Mouse (Mus musculus) right cerebral cortex, postnatal 25 days (tissue): Measurements from ENCODE around the gene Ammecr1.

Experiments used
- DNase-seq: peaks from one replicate; pipeline ENCODE4 v3.0.0; 2022

Ammecr1 gene

GRCm38 (mm10) chrX:142966008-142966966, at the start of gene Ammecr1:
TSS of gene Ammecr1 (minus strand) at chrX:142966728.
- peak; percentile 62 for DNase-seq

- no peak for DNase-seq
Observed at GRCm38 (mm10) chrX:143014118-143014517, 47.6 kb upstream of the Ammecr1 start.

- no peak for DNase-seq
Observed at GRCm38 (mm10) chrX:143012334-143012733, 45.8 kb upstream of the Ammecr1 start.

- DNase-seq: no peak
Observed at GRCm38 (mm10) chrX:143011865-143012264, 45.3 kb upstream of the Ammecr1 start.

- DNase-seq: no peak
Observed at GRCm38 (mm10) chrX:143004131-143004846, 37.8 kb upstream of the Ammecr1 start.

GRCm38 (mm10) chrX:142997214-142997613, 30.7 kb upstream of the Ammecr1 start:
- no peak for DNase-seq

GRCm38 (mm10) chrX:142994514-142994913, 28.0 kb upstream of the Ammecr1 start:
- DNase-seq: no peak

GRCm38 (mm10) chrX:142984170-142984569, 17.6 kb upstream of the Ammecr1 start:
- no peak for DNase-seq

GRCm38 (mm10) chrX:142983638-142984037, 17.1 kb upstream of the Ammecr1 start:
- no peak for DNase-seq

- no peak for DNase-seq
Observed at GRCm38 (mm10) chrX:142981530-142982130, 15.1 kb upstream of the Ammecr1 start.

GRCm38 (mm10) chrX:142980855-142981529, 14.5 kb upstream of the Ammecr1 start:
- DNase-seq: no peak

GRCm38 (mm10) chrX:142979224-142979623, 12.7 kb upstream of the Ammecr1 start:
- DNase-seq: no peak

- no peak for DNase-seq
Observed at GRCm38 (mm10) chrX:142972443-142972970, 6.0 kb upstream of the Ammecr1 start.

- DNase-seq: no peak
Observed at GRCm38 (mm10) chrX:142971759-142972158, 5.2 kb upstream of the Ammecr1 start.

- no peak for DNase-seq
Observed at GRCm38 (mm10) chrX:142967067-142967466, 539 bp upstream of the Ammecr1 start.

- DNase-seq: no peak
Observed at GRCm38 (mm10) chrX:142965236-142966007, 1.1 kb downstream of the Ammecr1 start.

- no peak for DNase-seq
Observed at GRCm38 (mm10) chrX:142960434-142960833, 6.1 kb downstream of the Ammecr1 start.

- DNase-seq: no peak
Observed at GRCm38 (mm10) chrX:142959674-142960307, 6.7 kb downstream of the Ammecr1 start.

- no peak for DNase-seq
Observed at GRCm38 (mm10) chrX:142928430-142928829, 38.1 kb downstream of the Ammecr1 start.

GRCm38 (mm10) chrX:142917394-142917793, 49.1 kb downstream of the Ammecr1 start:
- DNase-seq: no peak

GRCm38 (mm10) chrX:142916719-142917118, 49.8 kb downstream of the Ammecr1 start:
- no peak for DNase-seq
